Mouse (Mus musculus) liver, postnatal 0 days (tissue): Measurements from ENCODE around the gene Pip5k1c.

Source experiments
- CTCF ChIP-seq: sonication (generic); IDR thresholded peaks from 2 replicates; pipeline ENCODE4 v1.5.1; 2016; ENCODE audit warnings: antibody characterized with exemption, low read depth
- EP300 ChIP-seq: IDR thresholded peaks from 2 replicates; pipeline ENCODE4 v1.6.1; 2016; ENCODE audit warnings: antibody characterized with exemption, low read depth, mild to moderate bottlenecking

DNA sequence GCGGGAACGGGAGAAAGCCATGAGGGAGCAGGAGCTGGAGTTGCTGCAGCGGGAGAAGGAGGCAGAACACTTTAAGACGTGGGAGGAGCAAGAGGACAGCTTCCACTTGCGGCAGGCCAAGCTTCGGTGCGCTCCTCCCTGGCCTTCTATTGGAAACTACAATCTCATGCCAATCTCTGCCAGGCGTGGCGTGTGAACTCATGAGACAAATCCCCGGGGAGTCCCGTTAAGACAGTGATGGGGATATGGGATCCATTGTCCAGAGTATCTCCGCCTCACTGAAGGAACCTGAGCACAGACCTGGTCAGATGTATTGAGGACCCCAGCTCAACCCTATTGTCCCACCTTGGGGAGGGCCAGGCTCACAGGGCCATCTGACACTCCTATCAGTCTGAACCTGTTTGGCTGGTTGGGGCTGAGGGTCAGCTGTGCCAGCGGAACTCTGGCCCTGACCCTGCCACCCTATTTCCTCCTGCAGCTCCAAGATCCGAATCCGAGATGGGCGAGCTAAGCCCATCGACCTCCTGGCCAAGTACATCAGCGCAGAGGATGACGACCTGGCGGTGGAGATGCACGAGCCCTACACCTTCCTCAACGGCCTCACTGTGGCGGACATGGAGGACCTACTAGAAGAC lies 30.5 kb downstream of the Pip5k1c start:
- TF ChIP-seq CTCF (no peak), EP300 (no peak)
